Mouse (Mus musculus) MEL (cell line): ENCODE measurements around the gene Wdr59. TPM values are rescaled to one million over a fixed set of nuclear protein-coding genes. Genes with fewer than 3 reads are reported as not detected.

Experiments
- DNase-seq: peaks from one replicate; pipeline ENCODE4 v3.0.0; 2011; ENCODE audit warnings: low read depth, low spot score
- H3K27ac ChIP-seq: 2 replicates; pipeline ENCODE4 v1.5.1; 2012; ENCODE audit warnings: low read depth, mild to moderate bottlenecking, control low read depth, low read length, moderate library complexity; ENCODE audit not compliant: control insufficient read depth
- H3K27me3 ChIP-seq, 2 experiments: fragments of 150-350 bp in 1 of 2; sonication (generic) in 1 of 2; 2 replicates each; pipeline ENCODE4 v1.6.1; 2012; ENCODE audit warnings: low read length in 2 of 2, mild to moderate bottlenecking in 2 of 2, improper control_type of control experiment in 1 of 2, moderate library complexity in 1 of 2; ENCODE audit not compliant: insufficient read depth in 2 of 2, control insufficient read depth in 1 of 2
- H3K36me3 ChIP-seq, 2 experiments: 2 replicates each; pipeline ENCODE4 v1.6.1; 2012 to 2014; ENCODE audit warnings: low read length in 2 of 2, improper control_type of control experiment in 1 of 2, inconsistent platforms in 1 of 2, mild to moderate bottlenecking in 1 of 2; ENCODE audit not compliant: insufficient read depth in 2 of 2, control insufficient read depth in 1 of 2
- H3K4me1 ChIP-seq, 2 experiments: fragments of 150-350 bp in 1 of 2; sonication (generic) in 1 of 2; 2 replicates each; pipeline ENCODE4 v1.6.1; 2012; ENCODE audit warnings: low read length in 2 of 2, improper control_type of control experiment in 1 of 2, mild to moderate bottlenecking in 1 of 2; ENCODE audit not compliant: insufficient read depth in 2 of 2, control insufficient read depth in 1 of 2
- H3K4me3 ChIP-seq, 2 experiments: fragments of 150-350 bp in 1 of 2; sonication (generic) in 1 of 2; 2 replicates each; pipeline ENCODE4 v1.5.1; 2012; ENCODE audit warnings: low read depth in 2 of 2, low read length in 2 of 2, mild to moderate bottlenecking in 2 of 2, moderate library complexity in 2 of 2, control low read depth in 1 of 2, improper control_type of control experiment in 1 of 2; ENCODE audit not compliant: control insufficient read depth in 1 of 2, insufficient read depth in 1 of 2
- H3K79me2 ChIP-seq: 2 replicates; pipeline ENCODE4 v1.6.1; 2012; ENCODE audit warnings: mild to moderate bottlenecking, low read length, moderate library complexity; ENCODE audit not compliant: control insufficient read depth, poor library complexity, insufficient read depth
- H3K9ac ChIP-seq: 2 replicates; pipeline ENCODE4 v1.6.1; 2012; ENCODE audit warnings: low read depth, mild to moderate bottlenecking, control low read depth, low read length, moderate library complexity; ENCODE audit not compliant: control insufficient read depth, poor library complexity, severe bottlenecking
- H3K9me3 ChIP-seq: fragments of 150-350 bp; sonication (generic); replicated peaks from 2 replicates; pipeline ENCODE4 v1.6.1; 2012; ENCODE audit warnings: mild to moderate bottlenecking, low read length, improper control_type of control experiment, moderate library complexity; ENCODE audit not compliant: insufficient read depth
- CTCF ChIP-seq, 3 experiments: IDR thresholded peaks in 2 of 3; conservative IDR thresholded peaks in 1 of 3; 2 replicates each; pipeline ENCODE4 v1.5.1; 2011 to 2012; ENCODE audit warnings: low read length in 3 of 3, low read depth in 2 of 3, mild to moderate bottlenecking in 2 of 3, improper control_type of control experiment in 1 of 3, inconsistent platforms in 1 of 3, mixed read lengths in 1 of 3, moderate library complexity in 1 of 3; ENCODE audit not compliant: control insufficient read depth in 1 of 3, insufficient read depth in 1 of 3, poor library complexity in 1 of 3, severe bottlenecking in 1 of 3
- E2F4 ChIP-seq: IDR thresholded peaks from 2 replicates; pipeline ENCODE4 v1.6.1; 2011; ENCODE audit warnings: low read depth, low read length, improper control_type of control experiment, borderline replicate concordance
- ELF1 ChIP-seq: IDR thresholded peaks from 2 replicates; pipeline ENCODE4 v1.6.1; 2014; ENCODE audit warnings: low read depth, mild to moderate bottlenecking, inconsistent platforms, low read length, improper control_type of control experiment, moderate library complexity
- EP300 ChIP-seq, 2 experiments: IDR thresholded peaks; 2 replicates each; pipeline ENCODE4 v1.6.1; 2011; ENCODE audit warnings: improper control_type of control experiment in 2 of 2, low read length in 2 of 2, low read depth in 1 of 2, mild to moderate bottlenecking in 1 of 2
- ETS1 ChIP-seq: IDR thresholded peaks from 2 replicates; pipeline ENCODE4 v1.6.1; 2012; ENCODE audit warnings: low read depth, mild to moderate bottlenecking, inconsistent platforms, low read length, improper control_type of control experiment, moderate library complexity
- GATA1 ChIP-seq: IDR thresholded peaks from 2 replicates; pipeline ENCODE4 v1.6.1; 2011; ENCODE audit warnings: low read depth, low read length, improper control_type of control experiment
- JUND ChIP-seq: IDR thresholded peaks from 2 replicates; pipeline ENCODE4 v1.6.1; 2011; ENCODE audit warnings: low read depth, mild to moderate bottlenecking, improper control_type of control experiment, low read length
- KAT2A ChIP-seq: conservative IDR thresholded peaks from 2 replicates; pipeline ENCODE4 v1.6.1; 2012; ENCODE audit warnings: low read depth, low read length, improper control_type of control experiment, inconsistent platforms
- MAFK ChIP-seq: IDR thresholded peaks from 2 replicates; pipeline ENCODE4 v1.6.1; 2011; ENCODE audit warnings: low read depth, mild to moderate bottlenecking, low read length, improper control_type of control experiment, borderline replicate concordance
- MAX ChIP-seq: IDR thresholded peaks from 2 replicates; pipeline ENCODE4 v1.6.1; 2011; ENCODE audit warnings: low read length, improper control_type of control experiment
- MEF2A ChIP-seq: IDR thresholded peaks from 2 replicates; pipeline ENCODE4 v1.6.1; 2014; ENCODE audit warnings: low read depth, mild to moderate bottlenecking, inconsistent platforms, low read length, improper control_type of control experiment; ENCODE audit not compliant: poor library complexity, insufficient replicate concordance, severe bottlenecking; ENCODE audit errors: extremely low read depth
- MXI1 ChIP-seq: IDR thresholded peaks from 2 replicates; pipeline ENCODE4 v1.6.1; 2011; ENCODE audit warnings: mild to moderate bottlenecking, low read depth, low read length, improper control_type of control experiment
- MYB ChIP-seq: IDR thresholded peaks from 2 replicates; pipeline ENCODE4 v1.6.1; 2011; ENCODE audit warnings: mild to moderate bottlenecking, low read depth, low read length, improper control_type of control experiment
- NELFE ChIP-seq: IDR thresholded peaks from 2 replicates; pipeline ENCODE4 v1.6.1; 2011; ENCODE audit warnings: low read depth, low read length, improper control_type of control experiment
- POLR2AphosphoS2 ChIP-seq: IDR thresholded peaks from 2 replicates; pipeline ENCODE4 v1.6.1; 2011; ENCODE audit warnings: low read length, improper control_type of control experiment
- RAD21 ChIP-seq: IDR thresholded peaks from 2 replicates; pipeline ENCODE4 v1.6.1; 2011; ENCODE audit warnings: mild to moderate bottlenecking, low read depth, low read length, improper control_type of control experiment
- TBP ChIP-seq: IDR thresholded peaks from 2 replicates; pipeline ENCODE4 v1.8.0; 2011; ENCODE audit warnings: low read depth, low read length, improper control_type of control experiment
- UBTF ChIP-seq: IDR thresholded peaks from 2 replicates; pipeline ENCODE4 v1.6.1; 2012; ENCODE audit warnings: low read depth, mild to moderate bottlenecking, inconsistent platforms, low read length, improper control_type of control experiment, moderate library complexity, borderline replicate concordance; ENCODE audit not compliant: insufficient read depth
- USF2 ChIP-seq, 2 experiments: IDR thresholded peaks; 2 replicates each; pipeline ENCODE4 v1.6.1; 2011 to 2012; ENCODE audit warnings: improper control_type of control experiment in 2 of 2, low read length in 2 of 2, borderline replicate concordance in 1 of 2, inconsistent platforms in 1 of 2, low read depth in 1 of 2, mild to moderate bottlenecking in 1 of 2; ENCODE audit not compliant: insufficient read depth in 1 of 2
- ZKSCAN1 ChIP-seq: IDR thresholded peaks from 2 replicates; pipeline ENCODE4 v1.6.1; 2012; ENCODE audit warnings: low read depth, mild to moderate bottlenecking, inconsistent platforms, low read length, improper control_type of control experiment, moderate library complexity
- ZMIZ1 ChIP-seq: IDR thresholded peaks from 2 replicates; pipeline ENCODE4 v1.6.1; 2012; ENCODE audit warnings: low read depth, mild to moderate bottlenecking, inconsistent platforms, low read length, improper control_type of control experiment, moderate library complexity
- ZNF384 ChIP-seq: IDR thresholded peaks from 2 replicates; pipeline ENCODE4 v1.6.1; 2012; ENCODE audit warnings: low read depth, mild to moderate bottlenecking, inconsistent platforms, low read length, improper control_type of control experiment
- polyA plus RNA-seq, 2 experiments: library from polyadenylated mRNA; stranded (reverse) in 1 of 2; unstranded in 1 of 2; fragments of >175 nt in 1 of 2; fragments of >200 nt in 1 of 2; gene quantifications; 2 replicates each; pipeline versions ENCODE4 v1.2.1 to v1.2.4; 2012; ENCODE audit warnings: low replicate concordance in 2 of 2, low read depth in 1 of 2; ENCODE audit not compliant: insufficient read length in 2 of 2, insufficient read depth in 1 of 2, missing spikeins in 1 of 2
- total RNA-seq: library from RNA; depleted of rRNA; stranded (reverse); fragments of 300-350 nt; gene quantifications from 2 replicates; pipeline ENCODE4 v1.2.3, GENCODE M21; 2012

The Wdr59 gene
- total and polyA plus RNA-seq, 3 experiments: 6.5 to 16.6 TPM; not detected in 1

GRCm38 (mm10) chr8:111531621-111532020, 9.7 kb upstream of the Wdr59 start:
- no peaks in the 10 kb centered on the region for H3K27me3 ChIP-seq
- H3K9ac ChIP-seq: no peak overlapping the region
- DNase-seq: no peak
- peaks cover 0 to 7% of the 10 kb centered on the region in 2 experiments; a peak in 2 of 4 replicates for H3K36me3 ChIP-seq
- H3K4me1 ChIP-seq: peaks cover 3 to 13% of the 10 kb centered on the region in 2 experiments; a peak in 3 of 4 replicates
- no peak overlapping the region for H3K27ac ChIP-seq
- H3K4me3 ChIP-seq: no peak overlapping the region
- H3K9me3 ChIP-seq: no peaks in the 10 kb centered on the region
- TF ChIP-seq ZKSCAN1 (no peak), JUND (no peak), E2F4 (no peak), ETS1 (no peak), EP300 (IDR thresholded peaks at IDR 0.05; ENCODE audit: low read depth in 1 of 2, low read length in 2 of 2) (no peak), NELFE (no peak), MAFK (no peak), MAX (no peak), ZMIZ1 (no peak), MYB (no peak)
- peaks cover 3% of the 10 kb centered on the region for H3K79me2 ChIP-seq

GRCm38 (mm10) chr8:111531191-111531590, 9.3 kb upstream of the Wdr59 start:
- TF ChIP-seq TBP (no peak), USF2 (IDR thresholded peaks at IDR 0.05; ENCODE audit: borderline replicate concordance in 1 of 2, insufficient read depth in 1 of 2, low read depth in 1 of 2, low read length in 2 of 2) (no peak), RAD21 (no peak), GATA1 (no peak), MXI1 (no peak), E2F4 (no peak), CTCF (IDR thresholded peaks at IDR 0.05 in 2 of 3, conservative IDR thresholded peaks at IDR 0.05 in 1 of 3; ENCODE audit: control insufficient read depth in 1 of 3, insufficient read depth in 1 of 3, low read depth in 2 of 3, low read length in 3 of 3, poor library complexity in 1 of 3, severe bottlenecking in 1 of 3) (no peak), POLR2AphosphoS2 (no peak), ZNF384 (no peak), MAFK (no peak), ELF1 (no peak), MAX (no peak), MEF2A (no peak), ZKSCAN1 (no peak), KAT2A (no peak), MYB (no peak), UBTF (no peak)

More at GRCm38 (mm10) chr8:111531191-111531590, 9.3 kb upstream of the Wdr59 start:
- H3K4me1 ChIP-seq: peaks cover 3 to 14% of the 10 kb centered on the region in 2 experiments; a peak in 3 of 4 replicates
- no peaks in the 10 kb centered on the region for H3K9me3 ChIP-seq
- H3K27ac ChIP-seq: no peak overlapping the region
- no peak overlapping the region for H3K4me3 ChIP-seq
- no peaks in the 10 kb centered on the region for H3K27me3 ChIP-seq
- H3K79me2 ChIP-seq: no peaks in the 10 kb centered on the region; the same call in 1 of the 2 replicates
- H3K9ac ChIP-seq: no peak overlapping the region
- peaks cover 0 to 7% of the 10 kb centered on the region in 2 experiments; a peak in 2 of 4 replicates for H3K36me3 ChIP-seq
- DNase-seq: no peak
